Mouse (Mus musculus) layer of hippocampus, postnatal 14 days (tissue): ENCODE data around the gene Gm13287. TPM values are rescaled to one million over a fixed set of nuclear protein-coding genes. Genes with fewer than 3 reads are reported as not detected.
"Not testable (repeated sequence)": the region's sequence is repeated elsewhere in the genome, so short reads cannot be mapped to it uniquely, and the experiment has no call there.

ENCODE experiments used
- DNase-seq, 2 experiments: peaks; one replicate each; pipeline ENCODE4 v3.0.0; 2021 to 2022; ENCODE audit warnings: low spot score in 2 of 2, mixed read lengths in 1 of 2
- total RNA-seq, 2 experiments: library from RNA; stranded (reverse); gene quantifications; 2 replicates each; pipeline ENCODE4 v1.2.3; 2021

Gene Gm13287
- total RNA-seq, 2 experiments from 2014 or later = not detected

GRCm38 (mm10) chr4:88793936-88794675, 8.9 kb upstream of the Gm13287 start, which contains the start of gene Gm13275:
TSS of gene Gm13275 (plus strand) at chr4:88794487.
- DNase-seq = peak; percentile 61 to 70

GRCm38 (mm10) chr4:88797097-88797496, 6.0 kb upstream of the Gm13287 start, which contains the start of gene Gm13279:
TSS of gene Gm13279 (plus strand) at chr4:88797397.
- DNase-seq = not testable (repeated sequence)

- not testable (repeated sequence) for DNase-seq
Measured at GRCm38 (mm10) chr4:88799365-88799764, 3.7 kb upstream of the Gm13287 start, which contains the start of gene Gm13285. TSS of gene Gm13285 (plus strand) at chr4:88799665.

- DNase-seq = not testable (repeated sequence)
Measured at GRCm38 (mm10) chr4:88805231-88805630, 2.2 kb downstream of the Gm13287 start, which contains the start of gene Gm13288. TSS of gene Gm13288 (plus strand) at chr4:88805531.

GRCm38 (mm10) chr4:88805761-88806160, 2.7 kb downstream of the Gm13287 start:
- DNase-seq = peak in 1 of 2 experiments; percentile 10

GRCm38 (mm10) chr4:88815928-88816327, 12.9 kb downstream of the Gm13287 start, which contains the start of gene Ifna7:
TSS of gene Ifna7 (plus strand) at chr4:88816228.
- DNase-seq = no peak

- no peak for DNase-seq
Measured at GRCm38 (mm10) chr4:88819659-88820058, 16.6 kb downstream of the Gm13287 start, which contains the start of gene Ifna11. TSS of gene Ifna11 (plus strand) at chr4:88819959.

GRCm38 (mm10) chr4:88822995-88823394, 19.9 kb downstream of the Gm13287 start:
- DNase-seq = no peak

GRCm38 (mm10) chr4:88827116-88827515, 24.1 kb downstream of the Gm13287 start, which contains the start of gene Ifna6:
TSS of gene Ifna6 (plus strand) at chr4:88827416.
- not testable (repeated sequence) for DNase-seq

- peak; percentile 13 to 31 for DNase-seq
Measured at GRCm38 (mm10) chr4:88830523-88830922, 27.5 kb downstream of the Gm13287 start.

GRCm38 (mm10) chr4:88835225-88835624, 32.2 kb downstream of the Gm13287 start, which contains the start of gene Ifna5:
TSS of gene Ifna5 (plus strand) at chr4:88835525.
- DNase-seq = not testable (repeated sequence)

GRCm38 (mm10) chr4:88838828-88839227, 35.8 kb downstream of the Gm13287 start:
- DNase-seq = no peak

- DNase-seq = no peak
Measured at GRCm38 (mm10) chr4:88840058-88840457, 37.0 kb downstream of the Gm13287 start.

- DNase-seq = no peak
Measured at GRCm38 (mm10) chr4:88841438-88841911, 38.4 kb downstream of the Gm13287 start, which contains the start of gene Ifna4. TSS of gene Ifna4 (plus strand) at chr4:88841861.

- DNase-seq = no peak
Measured at GRCm38 (mm10) chr4:88845334-88845733, 42.3 kb downstream of the Gm13287 start.

- DNase-seq = no peak
Measured at GRCm38 (mm10) chr4:88849698-88850097, 46.6 kb downstream of the Gm13287 start, which contains the start of gene Ifna1. TSS of gene Ifna1 (plus strand) at chr4:88850087.

GRCm38 (mm10) chr4:88851026-88851763, 48.1 kb downstream of the Gm13287 start:
- no peak for DNase-seq
